Mouse (Mus musculus): ENCODE data around the gene Zfp128.

DNA sequence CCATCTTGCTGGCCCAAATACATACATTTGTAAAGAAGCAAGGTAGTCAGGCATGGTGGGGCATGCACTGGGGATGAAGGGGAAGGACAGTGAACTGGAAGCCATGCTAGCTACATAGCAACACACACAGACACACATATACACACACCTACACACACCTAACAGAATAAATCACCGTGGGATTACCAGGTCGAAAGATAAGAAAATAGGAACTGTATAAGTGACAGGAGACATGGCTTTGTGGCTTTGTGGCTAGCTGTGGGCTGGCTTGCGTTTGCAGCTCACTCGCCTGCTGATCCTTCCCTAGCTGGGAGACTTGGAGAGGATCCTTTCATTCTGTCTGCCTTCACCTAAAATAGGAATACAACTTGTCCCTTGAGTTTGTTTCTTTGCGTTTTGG lies 20.5 kb downstream of the Zfp128 start:
- TF ChIP-seq CTCF (IDR thresholded peaks at IDR 0.05) (no peak), EP300 (IDR thresholded peaks at IDR 0.05) (no peak)
